Mouse (Mus musculus): Measurements from ENCODE around the gene BC028528.
A peak's percentile ranks its signal among the peaks of the same experiment; 100 is the strongest.
"Not testable (repeated sequence)": the region's sequence is repeated elsewhere in the genome, so short reads cannot be mapped to it uniquely, and the experiment has no call there.

BC028528 gene

GRCm38 (mm10) chr3:95879063-95879462, 12.7 kb downstream of the BC028528 start:
- DNase-seq (ENCODE audit: low read depth, low spot score) = no peak

- DNase-seq (ENCODE audit: low read depth, low spot score) = no peak
Measured at GRCm38 (mm10) chr3:95872048-95872447, 19.8 kb downstream of the BC028528 start.

- peak; percentile 65 for DNase-seq (ENCODE audit: low read depth, low spot score)
Measured at GRCm38 (mm10) chr3:95871392-95871867, 20.4 kb downstream of the BC028528 start, which contains the start of gene Mrps21. Gene Mrps21 (minus strand): TSS chr3:95871519.

GRCm38 (mm10) chr3:95870976-95871375, 20.8 kb downstream of the BC028528 start:
- no peak for DNase-seq (ENCODE audit: low read depth, low spot score)

GRCm38 (mm10) chr3:95867408-95867807, 24.4 kb downstream of the BC028528 start:
- no peak for DNase-seq (ENCODE audit: low read depth, low spot score)

GRCm38 (mm10) chr3:95866071-95866470, 25.7 kb downstream of the BC028528 start:
- no peak for DNase-seq (ENCODE audit: low read depth, low spot score)

GRCm38 (mm10) chr3:95865571-95865970, 26.2 kb downstream of the BC028528 start:
- DNase-seq (ENCODE audit: low read depth, low spot score) = no peak

- no peak for DNase-seq (ENCODE audit: low read depth, low spot score)
Measured at GRCm38 (mm10) chr3:95865050-95865449, 26.8 kb downstream of the BC028528 start.

GRCm38 (mm10) chr3:95863578-95863977, 28.2 kb downstream of the BC028528 start:
- DNase-seq (ENCODE audit: low read depth, low spot score) = no peak

GRCm38 (mm10) chr3:95861796-95862195, 30.0 kb downstream of the BC028528 start:
- DNase-seq (ENCODE audit: low read depth, low spot score) = peak; percentile 81

- DNase-seq (ENCODE audit: low read depth, low spot score) = no peak
Measured at GRCm38 (mm10) chr3:95861216-95861615, 30.6 kb downstream of the BC028528 start.

GRCm38 (mm10) chr3:95860323-95860722, 31.5 kb downstream of the BC028528 start:
- no peak for DNase-seq (ENCODE audit: low read depth, low spot score)

- DNase-seq (ENCODE audit: low read depth, low spot score) = not testable (repeated sequence)
Measured at GRCm38 (mm10) chr3:95858278-95858677, 33.5 kb downstream of the BC028528 start.

GRCm38 (mm10) chr3:95857050-95857449, 34.8 kb downstream of the BC028528 start:
- DNase-seq (ENCODE audit: low read depth, low spot score) = not testable (repeated sequence)

- DNase-seq (ENCODE audit: low read depth, low spot score) = peak; percentile 11
Measured at GRCm38 (mm10) chr3:95856115-95856514, 35.7 kb downstream of the BC028528 start.

GRCm38 (mm10) chr3:95855502-95856089, 36.2 kb downstream of the BC028528 start, which contains the start of gene Prpf3:
Gene Prpf3 (minus strand): TSS chr3:95855885.
- DNase-seq (ENCODE audit: low read depth, low spot score) = peak; percentile 84

GRCm38 (mm10) chr3:95851317-95851716, 40.5 kb downstream of the BC028528 start:
- no peak for DNase-seq (ENCODE audit: low read depth, low spot score)

- DNase-seq (ENCODE audit: low read depth, low spot score) = no peak
Measured at GRCm38 (mm10) chr3:95850611-95851010, 41.2 kb downstream of the BC028528 start.

GRCm38 (mm10) chr3:95842503-95843214, 49.1 kb downstream of the BC028528 start:
- DNase-seq (ENCODE audit: low read depth, low spot score) = no peak

GRCm38 (mm10) chr3:95839250-95839649, 52.6 kb downstream of the BC028528 start:
- DNase-seq (ENCODE audit: low read depth, low spot score) = no peak

All from retina, postnatal 7 days (tissue).